Mouse (Mus musculus) adipose tissue, adult 10 weeks (tissue): Measurements from ENCODE around the gene Pitpnc1. TPM values are rescaled to one million over a fixed set of nuclear protein-coding genes. Genes with fewer than 3 reads are reported as not detected.

Experiments used
- polyA plus RNA-seq: library from polyadenylated mRNA; stranded (reverse); fragments of 350-450 nt; fragmentation: Illumina TruSeq; extraction: RNeasy Lipid Tissue Mini Kit (QIAGEN cat#74804); gene quantifications from one replicate; pipeline ENCODE4 v1.2.3, GENCODE M21; 2014; ENCODE audit warnings: low read depth, low replicate concordance

Pitpnc1 gene
- polyA plus RNA-seq, result 13.5 TPM

GRCm38 (mm10) chr11:107470521-107471041 lies at the start of gene Pitpnc1:
Gene Pitpnc1 (minus strand): TSS chr11:107470699.

GRCm38 (mm10) chr11:107479053-107479861 lies 8.8 kb upstream of the Pitpnc1 start, which contains the start of gene Psmd12:
Gene Psmd12 (plus strand): TSS chr11:107479484.

GRCm38 (mm10) chr11:107188565-107189552 lies 281.6 kb downstream of the Pitpnc1 start, which contains the start of gene Nol11:
Gene Nol11 (minus strand): TSS chr11:107189381.

Other genes starting within 250 kb of the Pitpnc1 start
- gene Psmd12, start 8.8 kb upstream of the Pitpnc1 start, polyA plus RNA-seq, result 61.3 TPM
- 8.3 TPM for gene Helz, start 77.2 kb upstream of the Pitpnc1 start, polyA plus RNA-seq
- 0.50 TPM for gene Cacng1, start 245.8 kb upstream of the Pitpnc1 start, polyA plus RNA-seq